Mouse (Mus musculus) neural tube, embryonic 15.5 days (tissue): ENCODE measurements around the gene Hes5. TPM values are rescaled to one million over a fixed set of nuclear protein-coding genes. Genes with fewer than 3 reads are reported as not detected.

ENCODE experiments used
- ATAC-seq: fragments of 200-750 bp; cut with Nextera tagmentation; 2 replicates; pipeline ENCODE4 v1.8.0; 2017; ENCODE audit warnings: mild to moderate bottlenecking, moderate TSS enrichment, moderate library complexity; ENCODE audit not compliant: low FRiP score
- H3K27ac ChIP-seq: fragments of 300-500 bp; sonication (generic); replicated peaks from 2 replicates; pipeline ENCODE4 v1.5.1; 2015; ENCODE audit warnings: mild to moderate bottlenecking, inconsistent platforms
- H3K27me3 ChIP-seq: fragments of 300-500 bp; sonication (generic); replicated peaks from 2 replicates; pipeline ENCODE4 v1.6.1; 2015; ENCODE audit warnings: inconsistent platforms
- H3K36me3 ChIP-seq: fragments of 300-500 bp; sonication (generic); 2 replicates; pipeline ENCODE4 v1.6.1; 2015; ENCODE audit warnings: inconsistent platforms
- H3K4me1 ChIP-seq: fragments of 300-500 bp; sonication (generic); 2 replicates; pipeline ENCODE4 v1.6.1; 2015; ENCODE audit warnings: inconsistent platforms
- H3K4me2 ChIP-seq: fragments of 300-500 bp; sonication (generic); 2 replicates; pipeline ENCODE4 v1.6.1; 2015; ENCODE audit warnings: inconsistent platforms, mild to moderate bottlenecking, moderate library complexity
- H3K4me3 ChIP-seq: fragments of 300-500 bp; sonication (generic); replicated peaks from 2 replicates; pipeline ENCODE4 v1.5.1; 2015; ENCODE audit warnings: mild to moderate bottlenecking, inconsistent platforms
- H3K9ac ChIP-seq: fragments of 300-500 bp; sonication (generic); replicated peaks from 2 replicates; pipeline ENCODE4 v1.6.1; 2015; ENCODE audit warnings: mild to moderate bottlenecking, inconsistent platforms
- H3K9me3 ChIP-seq: fragments of 300-500 bp; sonication (generic); replicated peaks from 2 replicates; pipeline ENCODE4 v1.6.1; 2016; ENCODE audit warnings: inconsistent platforms
- WGBS: fragments of 180-500 bp; shearing (Covaris S2); methylation state at CpG from one replicate; pipeline ENCODE4 v1.1.7; 2015; ENCODE audit warnings: mixed read lengths; 5-methylcytosine and 5-hydroxymethylcytosine counted together
- polyA plus RNA-seq: library from polyadenylated mRNA; unstranded; fragments of >200 nt; fragmentation: Nextera tagmentation; extraction: Ambion mirVana; gene quantifications from 2 replicates; pipeline ENCODE4 v1.2.1, GENCODE M21; 2015

Hes5 gene
- polyA plus RNA-seq, 1 experiment from 2014 or later: 113 TPM

GRCm38 (mm10) chr4:155005278-155005677, 44.6 kb downstream of the Hes5 start:
- Histone ChIP-seq H3K4me1 (no peaks in the 10 kb centered on the region), H3K27ac (0 out of 2 replicates have a peak overlapping the region, but pooled peaks have one; percentile 28), H3K9me3 (no peaks in the 10 kb centered on the region), H3K4me2 (no peak overlapping the region), H3K36me3 (no peaks in the 10 kb centered on the region), H3K27me3 (0 out of 2 replicates have a peak, but pooled peaks cover 2% of the 10 kb centered on the region), H3K4me3 (no peak overlapping the region), H3K9ac (no peak overlapping the region)
- ATAC-seq: no peak
- WGBS: 88% methylated on average over 3 of the region's 3 CpGs

- H3K36me3 ChIP-seq: no peaks in the 10 kb centered on the region
- H3K9ac ChIP-seq: no peak overlapping the region
- H3K4me1 ChIP-seq: no peaks in the 10 kb centered on the region
- no peak overlapping the region for H3K4me2 ChIP-seq
- no peak overlapping the region for H3K4me3 ChIP-seq
- ATAC-seq: no peak
- no peaks in the 10 kb centered on the region for H3K9me3 ChIP-seq
- H3K27me3 ChIP-seq: 0 out of 2 replicates have a peak, but pooled peaks cover 2% of the 10 kb centered on the region
- peak overlapping the region; percentile 56; the same call in 1 of the 2 replicates for H3K27ac ChIP-seq
- 58% methylated on average over 10 of the region's 10 CpGs for WGBS
Measured at GRCm38 (mm10) chr4:155006296-155006695, 45.6 kb downstream of the Hes5 start.

GRCm38 (mm10) chr4:155007641-155008040, 46.9 kb downstream of the Hes5 start:
- ATAC-seq: no peak
- H3K27me3 ChIP-seq: 0 out of 2 replicates have a peak, but pooled peaks cover 2% of the 10 kb centered on the region
- WGBS: 93% methylated on average over 3 of the region's 3 CpGs
- no peaks in the 10 kb centered on the region for H3K9me3 ChIP-seq
- H3K27ac ChIP-seq: no peak overlapping the region
- H3K36me3 ChIP-seq: no peaks in the 10 kb centered on the region
- H3K4me2 ChIP-seq: no peak overlapping the region
- H3K9ac ChIP-seq: no peak overlapping the region
- no peaks in the 10 kb centered on the region for H3K4me1 ChIP-seq
- H3K4me3 ChIP-seq: no peak overlapping the region

- Histone ChIP-seq H3K9me3 (no peaks in the 10 kb centered on the region), H3K36me3 (no peaks in the 10 kb centered on the region), H3K4me3 (no peak overlapping the region), H3K27ac (no peak overlapping the region), H3K9ac (no peak overlapping the region), H3K27me3 (0 out of 2 replicates have a peak, but pooled peaks cover 2% of the 10 kb centered on the region), H3K4me2 (no peak overlapping the region), H3K4me1 (no peaks in the 10 kb centered on the region)
- ATAC-seq: no peak
Measured at GRCm38 (mm10) chr4:155008075-155008474, 47.4 kb downstream of the Hes5 start.

GRCm38 (mm10) chr4:155009216-155009615, 48.5 kb downstream of the Hes5 start:
- ATAC-seq: no peak
- Histone ChIP-seq H3K4me2 (no peak overlapping the region), H3K27me3 (0 out of 2 replicates have a peak, but pooled peaks cover 2% of the 10 kb centered on the region), H3K36me3 (no peaks in the 10 kb centered on the region), H3K9ac (no peak overlapping the region), H3K4me1 (peaks cover 3% of the 10 kb centered on the region; the same call in 1 of the 2 replicates), H3K27ac (no peak overlapping the region), H3K4me3 (no peak overlapping the region), H3K9me3 (no peaks in the 10 kb centered on the region)
- 83% methylated on average over 3 of the region's 3 CpGs for WGBS

GRCm38 (mm10) chr4:155010870-155011269, 50.1 kb downstream of the Hes5 start:
- 70% methylated on average over 5 of the region's 5 CpGs for WGBS
- Histone ChIP-seq H3K4me2 (no peak overlapping the region), H3K9ac (no peak overlapping the region), H3K27ac (no peak overlapping the region), H3K4me1 (peaks cover 10% of the 10 kb centered on the region; the same call in 1 of the 2 replicates), H3K9me3 (no peaks in the 10 kb centered on the region), H3K36me3 (no peaks in the 10 kb centered on the region), H3K27me3 (0 out of 2 replicates have a peak, but pooled peaks cover 2% of the 10 kb centered on the region), H3K4me3 (no peak overlapping the region)
- no peak for ATAC-seq

- no peak overlapping the region for H3K27ac ChIP-seq
- H3K4me3 ChIP-seq: no peak overlapping the region
- H3K27me3 ChIP-seq: 0 out of 2 replicates have a peak, but pooled peaks cover 2% of the 10 kb centered on the region
- no peak overlapping the region for H3K4me2 ChIP-seq
- no peaks in the 10 kb centered on the region for H3K36me3 ChIP-seq
- H3K9me3 ChIP-seq: no peaks in the 10 kb centered on the region
- H3K9ac ChIP-seq: no peak overlapping the region
- H3K4me1 ChIP-seq: peaks cover 15% of the 10 kb centered on the region; the same call in 1 of the 2 replicates
- 79% methylated on average over 8 of the region's 8 CpGs for WGBS
- no peak for ATAC-seq
Measured at GRCm38 (mm10) chr4:155011312-155012025, 50.7 kb downstream of the Hes5 start.

Other genes with a start within 250 kb of the Hes5 start
- 1.0 and 1.6 TPM in 2 replicates for gene Ttc34, start 123.5 kb upstream of the Hes5 start, polyA plus RNA-seq
- 0.75 and 0.84 TPM in 2 replicates for gene Mmel1, start 91.3 kb upstream of the Hes5 start, polyA plus RNA-seq
- 68.2 and 79.2 TPM in 2 replicates for gene Fam213b, start 61.8 kb upstream of the Hes5 start, polyA plus RNA-seq
- gene Tnfrsf14, start 32.4 kb upstream of the Hes5 start, polyA plus RNA-seq: 0.37 and 1.4 TPM in 2 replicates
- 37.4 and 40.6 TPM in 2 replicates for gene Pank4, start 3.2 kb downstream of the Hes5 start, polyA plus RNA-seq
- gene Plch2, start 95.9 kb downstream of the Hes5 start, polyA plus RNA-seq: 16.0 and 18.7 TPM in 2 replicates
- 22.3 and 23.5 TPM in 2 replicates for gene Pex10, start 106.1 kb downstream of the Hes5 start, polyA plus RNA-seq
- 130 and 139 TPM in 2 replicates for gene Rer1, start 125.5 kb downstream of the Hes5 start, polyA plus RNA-seq
- 6.4 and 6.7 TPM in 2 replicates for gene Morn1, start 125.7 kb downstream of the Hes5 start, polyA plus RNA-seq